Mouse (Mus musculus) hindlimb bud, embryonic 11.5 days (tissue): ENCODE data around the gene Raph1.

ENCODE experiments used
- DNase-seq: peaks from one replicate; pipeline ENCODE4 v3.0.0-alpha.2; 2012; ENCODE audit warnings: low read depth, low spot score; ENCODE audit errors: extremely low spot score

The Raph1 gene

GRCm38 (mm10) chr1:60432497-60432896 lies 134.4 kb downstream of the Raph1 start:
- DNase-seq: no peak
